Mouse (Mus musculus): ENCODE results near the gene Fhit. TPM values are rescaled to one million over a fixed set of nuclear protein-coding genes. Genes with fewer than 3 reads are reported as not detected.

Gene Fhit
- total RNA-seq, 2 experiments from 2014 or later = 5.1 to 6.5 TPM

DNA sequence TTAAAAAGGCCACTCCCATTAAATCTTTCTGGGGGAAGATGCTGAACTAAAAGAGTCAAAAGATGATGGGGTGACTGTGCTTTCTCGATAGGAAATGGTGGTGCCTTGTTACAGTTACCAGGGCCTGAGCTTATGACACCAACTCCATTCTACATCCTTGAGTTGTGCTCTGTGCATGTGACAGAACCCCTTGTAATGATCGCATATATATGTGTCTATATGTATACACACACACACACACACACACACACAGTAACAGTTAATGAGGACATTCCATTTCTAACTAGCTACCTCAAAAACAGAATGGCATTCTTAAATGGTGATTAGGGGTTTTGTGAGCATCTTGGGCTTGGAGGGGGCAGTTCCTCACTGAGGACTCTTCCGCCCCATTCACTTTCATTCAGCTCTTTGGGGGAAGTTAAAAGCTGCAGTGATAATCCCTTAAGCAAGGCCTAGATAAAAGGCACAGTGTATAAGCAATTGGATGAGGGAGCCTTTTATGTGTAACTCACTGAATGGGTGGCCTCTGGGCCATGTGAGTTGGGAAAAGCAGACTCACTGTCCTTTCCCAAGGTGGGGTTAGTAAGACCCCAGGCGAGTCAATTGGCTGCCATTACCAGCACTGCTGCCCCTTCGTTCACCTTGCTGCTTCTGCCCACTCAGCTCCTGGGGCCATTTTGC is 449.9 kb downstream of the Fhit start:
- no peak for DNase-seq (ENCODE audit: low spot score in 2 of 2)

DNA sequence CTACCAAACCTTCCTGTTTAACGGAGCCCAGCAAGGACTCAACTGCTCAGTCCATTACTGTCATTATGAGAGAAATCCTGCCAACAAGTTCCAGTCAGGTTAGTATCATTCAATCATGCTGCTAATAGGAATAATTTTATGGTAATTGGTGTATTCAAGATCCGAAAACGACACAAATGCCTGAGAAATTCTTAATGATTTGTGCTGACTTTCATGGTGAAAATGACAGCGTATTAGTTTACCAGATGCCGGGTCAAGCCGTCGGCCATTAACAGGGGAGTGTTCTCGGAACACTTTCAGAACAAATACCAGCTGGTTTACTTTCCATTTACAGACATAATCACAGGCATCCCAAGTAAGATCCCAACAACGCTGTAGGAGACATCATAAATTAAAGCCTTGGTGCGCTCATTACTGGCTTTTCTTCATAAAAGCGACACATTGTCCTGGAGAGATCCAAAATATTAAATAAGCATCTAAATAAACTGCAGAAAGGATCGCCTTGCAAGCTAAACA is 451.0 kb downstream of the Fhit start:
- no peak for DNase-seq (ENCODE audit: low spot score in 2 of 2)

- no peak for DNase-seq (ENCODE audit: low spot score in 2 of 2)
These were observed 460.1 kb downstream of the Fhit start for GRCm38 (mm10) chr14:10701707-10702106.

DNA sequence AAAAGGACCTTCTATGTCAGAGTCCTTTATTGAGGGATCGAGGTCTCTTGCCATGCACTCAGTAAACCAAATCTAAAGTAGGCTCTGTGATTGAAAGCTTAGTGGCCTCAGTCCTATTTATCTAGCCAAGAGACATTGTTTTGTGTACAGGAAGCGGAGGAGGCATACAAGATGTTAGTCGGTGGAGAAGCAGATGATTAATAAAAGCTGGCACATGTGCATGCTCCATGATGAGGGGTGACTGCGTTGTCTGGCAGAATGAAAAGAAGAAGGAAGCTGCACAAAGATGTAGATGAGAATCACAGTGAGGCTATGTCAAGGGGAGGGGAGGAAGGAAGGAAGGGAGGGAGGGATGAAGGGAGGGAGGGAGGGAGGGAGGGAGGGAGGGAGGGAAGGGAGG is 481.8 kb downstream of the Fhit start:
- DNase-seq (ENCODE audit: low spot score in 2 of 2) = peak; percentile 17 to 52

- DNase-seq (ENCODE audit: low spot score in 2 of 2) = no peak
These were observed 482.2 kb downstream of the Fhit start for GRCm38 (mm10) chr14:10679638-10680037.

- DNase-seq (ENCODE audit: low spot score in 2 of 2) = peak in 1 of 2 experiments; percentile 14
These were observed 484.2 kb downstream of the Fhit start for GRCm38 (mm10) chr14:10677627-10678026.

GRCm38 (mm10) chr14:10660247-10660646 is 501.6 kb downstream of the Fhit start:
- no peak for DNase-seq (ENCODE audit: low spot score in 2 of 2)

- DNase-seq (ENCODE audit: low spot score in 2 of 2) = no peak
These were observed 502.5 kb downstream of the Fhit start for GRCm38 (mm10) chr14:10659326-10659725.

DNA sequence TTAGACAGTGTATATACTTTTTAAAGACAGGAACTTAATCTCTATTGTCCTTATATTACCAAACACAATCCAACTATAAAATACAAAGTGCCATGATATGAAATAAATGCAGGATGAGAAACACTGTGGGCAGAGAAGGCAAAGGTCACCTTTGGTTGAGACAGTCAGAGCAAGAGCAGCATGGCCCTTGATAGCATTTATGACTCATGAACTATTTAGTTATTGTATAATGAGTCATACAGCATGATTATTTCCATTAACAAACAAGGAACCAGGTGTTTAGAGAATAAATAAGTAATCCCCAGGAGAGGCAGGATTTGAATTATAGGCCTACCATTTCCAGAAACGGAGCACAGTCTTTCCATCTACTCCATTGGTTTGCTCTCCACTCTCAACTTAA is 503.6 kb downstream of the Fhit start:
- no peak for DNase-seq (ENCODE audit: low spot score in 2 of 2)

DNA sequence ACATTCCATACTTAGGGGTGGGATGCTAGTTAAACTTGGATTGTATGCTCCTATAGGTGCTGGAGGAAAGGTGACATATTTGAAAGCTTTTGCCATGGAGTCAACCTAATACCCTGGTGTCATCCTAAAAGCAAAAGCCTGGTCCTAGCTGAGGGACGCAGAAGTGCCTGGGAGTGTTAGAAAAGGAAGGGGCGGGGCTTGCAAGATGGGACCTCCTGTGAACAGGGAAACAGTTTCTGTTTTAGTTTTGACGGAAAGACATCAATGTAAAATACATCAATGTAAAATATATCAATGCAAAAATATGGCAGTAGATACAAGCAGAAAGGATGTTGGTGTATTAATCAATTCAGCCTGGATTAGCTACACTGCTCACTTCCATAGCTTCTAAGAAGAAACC is 504.5 kb downstream of the Fhit start:
- DNase-seq (ENCODE audit: low spot score in 2 of 2) = no peak

- no peak for DNase-seq (ENCODE audit: low spot score in 2 of 2)
These were observed 506.0 kb downstream of the Fhit start for GRCm38 (mm10) chr14:10655842-10656241.

DNA sequence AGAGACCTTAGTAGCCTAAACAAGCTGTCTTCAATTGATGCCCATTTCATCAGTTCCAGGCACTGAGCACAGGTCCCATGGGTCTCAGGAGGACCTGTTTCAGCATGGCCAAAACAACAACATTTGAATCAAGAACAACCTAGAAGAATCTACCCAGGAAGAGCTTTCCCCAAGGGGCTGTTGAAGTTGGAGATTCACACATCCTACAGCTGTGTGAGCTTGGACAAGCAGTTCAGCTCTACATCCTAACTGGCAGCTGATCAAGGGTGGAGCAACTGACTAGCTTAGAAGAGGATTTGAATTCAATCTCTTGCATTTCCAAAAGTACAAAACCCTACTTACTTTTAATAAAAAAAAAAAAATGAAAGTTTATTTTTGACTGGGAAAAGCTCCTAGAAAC is 514.0 kb downstream of the Fhit start:
- DNase-seq (ENCODE audit: low spot score in 2 of 2) = no peak

DNA sequence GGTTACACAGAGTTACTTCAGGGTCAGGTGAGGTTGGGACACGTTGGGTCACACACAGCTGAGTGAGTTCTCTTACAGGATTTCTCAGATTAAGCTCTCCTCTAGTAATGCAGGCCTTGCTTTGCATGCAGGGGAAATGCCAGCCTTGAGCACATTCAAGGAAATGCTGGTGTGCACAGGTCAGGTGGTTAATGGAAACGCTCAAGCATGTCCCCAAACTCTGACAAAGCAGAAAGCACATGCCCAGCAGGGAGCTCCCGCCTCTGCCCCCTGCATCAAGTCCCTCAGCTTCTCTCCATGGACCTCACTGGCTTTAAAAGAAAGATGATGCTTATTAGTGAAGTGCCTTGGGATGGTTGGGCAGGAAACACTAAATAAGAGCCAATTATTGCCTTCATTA is 530.1 kb downstream of the Fhit start:
- no peak for DNase-seq (ENCODE audit: low spot score in 2 of 2)

- DNase-seq (ENCODE audit: low spot score in 2 of 2) = no peak
These were observed 530.9 kb downstream of the Fhit start for GRCm38 (mm10) chr14:10630831-10631360.

- no peak for DNase-seq (ENCODE audit: low spot score in 2 of 2)
These were observed 568.4 kb downstream of the Fhit start for GRCm38 (mm10) chr14:10593467-10593866.

- peak in 1 of 2 experiments; percentile 6 for DNase-seq (ENCODE audit: low spot score in 2 of 2)
These were observed 592.8 kb downstream of the Fhit start for GRCm38 (mm10) chr14:10568937-10569552.

- no peak for DNase-seq (ENCODE audit: low spot score in 2 of 2)
These were observed 594.1 kb downstream of the Fhit start for GRCm38 (mm10) chr14:10567771-10568170.

DNA sequence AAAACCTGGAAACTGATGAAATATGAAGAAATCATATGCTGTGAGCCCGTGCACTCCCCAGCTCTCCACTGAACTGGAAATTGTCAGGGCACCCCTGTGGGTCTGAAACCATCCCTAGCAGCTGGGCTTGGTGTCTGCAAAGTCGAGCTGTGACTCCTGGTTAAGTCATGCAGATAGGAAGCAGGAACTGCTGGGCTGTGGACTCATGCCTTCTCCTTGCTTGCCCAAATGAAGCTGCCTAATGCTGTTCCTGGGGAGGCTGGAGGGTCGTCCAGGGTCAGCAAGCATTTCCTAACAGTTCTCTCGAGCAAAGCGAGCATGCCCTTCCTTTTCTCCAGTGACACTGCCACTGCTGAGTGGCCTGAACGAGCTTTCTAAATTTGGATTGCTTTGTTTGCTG is 607.1 kb downstream of the Fhit start:
- no peak for DNase-seq (ENCODE audit: low spot score in 2 of 2)

GRCm38 (mm10) chr14:10548632-10549031 is 613.2 kb downstream of the Fhit start:
- DNase-seq (ENCODE audit: low spot score in 2 of 2) = no peak

GRCm38 (mm10) chr14:10545916-10546315 is 615.9 kb downstream of the Fhit start:
- no peak for DNase-seq (ENCODE audit: low spot score in 2 of 2)

DNA sequence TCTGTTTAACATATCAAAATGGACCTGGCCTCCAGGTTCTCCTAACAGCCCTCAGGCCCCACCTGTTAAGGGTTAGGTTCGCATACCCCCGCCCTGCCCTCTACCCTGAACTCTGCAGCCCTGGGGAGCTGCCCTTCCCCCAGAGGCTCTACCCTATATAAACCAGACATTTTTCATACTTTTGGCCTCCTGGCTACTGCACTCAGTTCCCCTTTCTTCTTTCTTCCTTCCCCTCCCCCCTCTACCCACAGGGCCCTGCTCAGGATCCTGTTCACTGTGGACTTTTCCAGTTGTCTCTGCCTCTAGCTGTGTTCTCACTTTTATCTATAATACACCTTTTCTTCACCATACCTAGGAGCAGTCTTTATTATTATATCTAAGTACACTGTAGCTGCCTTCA is 627.0 kb downstream of the Fhit start:
- DNase-seq (ENCODE audit: low spot score in 2 of 2) = no peak

DNA sequence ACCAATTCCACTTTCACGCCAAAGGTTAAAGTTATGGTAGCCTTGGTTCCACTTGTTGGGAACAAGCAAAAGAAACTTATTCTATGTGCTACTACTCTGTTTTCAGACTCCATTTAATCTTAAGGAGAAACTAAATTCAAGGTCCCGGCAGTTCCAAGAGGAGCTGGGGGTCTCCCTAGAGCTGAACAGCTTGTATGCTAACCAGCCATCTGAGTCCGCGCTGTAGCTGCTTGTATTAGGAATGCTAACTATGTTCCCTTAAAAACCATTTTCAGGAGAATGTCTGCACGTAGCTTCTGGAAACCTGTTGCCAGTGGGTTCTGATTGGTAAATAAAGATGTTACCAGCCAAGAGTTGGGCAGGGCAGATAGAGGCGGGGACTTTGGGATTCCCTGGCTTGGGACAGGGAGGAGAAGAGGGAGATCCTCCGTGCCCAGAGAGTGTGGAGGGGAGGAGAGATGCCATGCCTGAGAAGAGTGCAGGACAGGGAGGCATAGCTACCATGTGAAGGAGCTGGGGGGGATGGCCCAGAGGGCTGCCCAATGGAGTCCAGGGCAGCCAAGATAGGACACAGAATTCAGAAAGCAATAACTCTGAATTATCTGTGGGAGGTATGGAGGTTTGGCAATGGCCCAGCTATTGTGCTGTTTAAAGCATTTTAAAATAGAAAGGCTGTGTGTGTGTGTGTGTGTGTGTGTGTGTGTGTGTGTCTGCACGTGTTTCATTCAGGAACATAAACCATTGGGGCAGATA is 629.9 kb downstream of the Fhit start:
- DNase-seq (ENCODE audit: low spot score in 2 of 2) = no peak

Measured in layer of hippocampus, postnatal 14 days (tissue).